Mouse (Mus musculus) hindbrain, embryonic 15.5 days (tissue): ENCODE data around the gene Eps15l1. TPM values are rescaled to one million over a fixed set of nuclear protein-coding genes. Genes with fewer than 3 reads are reported as not detected.

Source experiments
- ATAC-seq: fragments of 200-750 bp; cut with Nextera tagmentation; 2 replicates; pipeline ENCODE4 v1.8.0; 2017; ENCODE audit warnings: low read depth, moderate number of reproducible peaks, moderate TSS enrichment; ENCODE audit not compliant: low FRiP score
- H3K27ac ChIP-seq: fragments of 300-500 bp; sonication (generic); replicated peaks from 2 replicates; pipeline ENCODE4 v1.5.1; 2015; ENCODE audit warnings: mild to moderate bottlenecking, inconsistent platforms
- H3K27me3 ChIP-seq: fragments of 300-500 bp; sonication (generic); 2 replicates; pipeline ENCODE4 v1.6.1; 2015; ENCODE audit warnings: control low read depth, inconsistent platforms
- H3K36me3 ChIP-seq: fragments of 300-500 bp; sonication (generic); 2 replicates; pipeline ENCODE4 v1.6.1; 2015; ENCODE audit warnings: control low read depth, inconsistent platforms
- H3K4me1 ChIP-seq: fragments of 300-500 bp; sonication (generic); replicated peaks from 2 replicates; pipeline ENCODE4 v1.6.1; 2015; ENCODE audit warnings: control low read depth, inconsistent platforms
- H3K4me2 ChIP-seq: fragments of 300-500 bp; sonication (generic); 2 replicates; pipeline ENCODE4 v1.6.1; 2015; ENCODE audit warnings: moderate library complexity, mild to moderate bottlenecking, inconsistent platforms
- H3K4me3 ChIP-seq: fragments of 300-500 bp; sonication (generic); 2 replicates; pipeline ENCODE4 v1.5.1; 2015; ENCODE audit warnings: mild to moderate bottlenecking, inconsistent platforms
- H3K9ac ChIP-seq: fragments of 300-500 bp; sonication (generic); 2 replicates; pipeline ENCODE4 v1.6.1; 2015; ENCODE audit warnings: inconsistent platforms
- H3K9me3 ChIP-seq: fragments of 300-500 bp; sonication (generic); 2 replicates; pipeline ENCODE4 v1.6.1; 2016; ENCODE audit warnings: control low read depth, inconsistent platforms
- WGBS: fragments of 180-500 bp; shearing (Covaris S2); methylation state at CpG from one replicate; pipeline ENCODE4 v1.1.7; 2015; 5-methylcytosine and 5-hydroxymethylcytosine counted together
- polyA plus RNA-seq: library from polyadenylated mRNA; unstranded; fragments of >200 nt; fragmentation: Nextera tagmentation; extraction: Ambion mirVana; gene quantifications from 2 replicates; pipeline ENCODE4 v1.2.1, GENCODE M21; 2015

Gene Eps15l1
- polyA plus RNA-seq, 1 experiment from 2014 or later = 58.5 TPM

- H3K9me3 ChIP-seq = no peaks in the 10 kb centered on the region
- H3K4me3 ChIP-seq = no peak overlapping the region
Measured at GRCm38 (mm10) chr8:72363457-72363856, 57.8 kb downstream of the Eps15l1 start.

GRCm38 (mm10) chr8:72362754-72363153 lies 58.5 kb downstream of the Eps15l1 start:
- WGBS = 93% methylated on average over 4 of the region's 4 CpGs
- Histone ChIP-seq H3K4me1 (no peaks in the 10 kb centered on the region), H3K27ac (no peak overlapping the region), H3K4me2 (no peak overlapping the region), H3K9me3 (no peaks in the 10 kb centered on the region), H3K27me3 (no peaks in the 10 kb centered on the region), H3K36me3 (peaks cover 51% of the 10 kb centered on the region), H3K4me3 (no peak overlapping the region), H3K9ac (no peak overlapping the region)
- no peak for ATAC-seq

More at GRCm38 (mm10) chr8:72363457-72363856, 57.8 kb downstream of the Eps15l1 start:
- Histone ChIP-seq H3K4me2 (no peak overlapping the region), H3K36me3 (peaks cover 54% of the 10 kb centered on the region), H3K9ac (no peak overlapping the region), H3K4me1 (no peaks in the 10 kb centered on the region), H3K27ac (no peak overlapping the region), H3K27me3 (no peaks in the 10 kb centered on the region)
- ATAC-seq = no peak
- WGBS = 88% methylated on average over 7 of the region's 7 CpGs

- Histone ChIP-seq H3K4me3 (no peak overlapping the region), H3K27ac (no peak overlapping the region), H3K9me3 (no peaks in the 10 kb centered on the region), H3K9ac (no peak overlapping the region), H3K4me1 (no peaks in the 10 kb centered on the region), H3K36me3 (peaks cover 53% of the 10 kb centered on the region), H3K4me2 (no peak overlapping the region), H3K27me3 (no peaks in the 10 kb centered on the region)
- no peak for ATAC-seq
Measured at GRCm38 (mm10) chr8:72360162-72360561, 61.1 kb downstream of the Eps15l1 start.

GRCm38 (mm10) chr8:72356593-72356992 lies 64.7 kb downstream of the Eps15l1 start:
- Histone ChIP-seq H3K4me2 (no peak overlapping the region), H3K27ac (no peak overlapping the region), H3K9ac (no peak overlapping the region), H3K9me3 (no peaks in the 10 kb centered on the region), H3K36me3 (peaks cover 46% of the 10 kb centered on the region), H3K27me3 (no peaks in the 10 kb centered on the region), H3K4me1 (no peaks in the 10 kb centered on the region), H3K4me3 (no peak overlapping the region)
- no peak for ATAC-seq
- WGBS = 93% methylated on average over 3 of the region's 3 CpGs

GRCm38 (mm10) chr8:72354272-72354671 lies 67.0 kb downstream of the Eps15l1 start:
- no peak for ATAC-seq
- Histone ChIP-seq H3K9ac (no peak overlapping the region), H3K4me3 (no peak overlapping the region), H3K36me3 (peaks cover 39% of the 10 kb centered on the region), H3K9me3 (no peaks in the 10 kb centered on the region), H3K4me1 (no peaks in the 10 kb centered on the region), H3K4me2 (no peak overlapping the region), H3K27ac (no peak overlapping the region), H3K27me3 (no peaks in the 10 kb centered on the region)
- 85% methylated on average over 11 of the region's 11 CpGs for WGBS

- Histone ChIP-seq H3K27me3 (no peaks in the 10 kb centered on the region), H3K4me3 (no peak overlapping the region), H3K36me3 (peaks cover 35% of the 10 kb centered on the region), H3K4me1 (no peaks in the 10 kb centered on the region), H3K9me3 (no peaks in the 10 kb centered on the region), H3K9ac (no peak overlapping the region), H3K27ac (no peak overlapping the region), H3K4me2 (no peak overlapping the region)
- WGBS = 89% methylated on average over 7 of the region's 7 CpGs
- no peak for ATAC-seq
Measured at GRCm38 (mm10) chr8:72353700-72354045, 67.6 kb downstream of the Eps15l1 start.

- H3K4me3 ChIP-seq = no peak overlapping the region
- ATAC-seq = no peak
Measured at GRCm38 (mm10) chr8:72352951-72353699, 68.1 kb downstream of the Eps15l1 start.

GRCm38 (mm10) chr8:72351405-72352005 lies 69.8 kb downstream of the Eps15l1 start:
- 94% methylated on average over 7 of the region's 7 CpGs for WGBS
- H3K4me2 ChIP-seq = no peak overlapping the region
- H3K4me3 ChIP-seq = no peak overlapping the region
- H3K9ac ChIP-seq = no peak overlapping the region
- H3K4me1 ChIP-seq = no peaks in the 10 kb centered on the region
- H3K36me3 ChIP-seq = peaks cover 23% of the 10 kb centered on the region
- no peak for ATAC-seq
- H3K9me3 ChIP-seq = no peaks in the 10 kb centered on the region
- H3K27ac ChIP-seq = no peak overlapping the region
- H3K27me3 ChIP-seq = no peaks in the 10 kb centered on the region

More at GRCm38 (mm10) chr8:72352951-72353699, 68.1 kb downstream of the Eps15l1 start:
- no peak overlapping the region for H3K4me2 ChIP-seq
- no peak overlapping the region for H3K9ac ChIP-seq
- H3K9me3 ChIP-seq = no peaks in the 10 kb centered on the region
- 81% methylated on average over 8 of the region's 8 CpGs for WGBS
- no peaks in the 10 kb centered on the region for H3K4me1 ChIP-seq
- H3K27ac ChIP-seq = no peak overlapping the region
- no peaks in the 10 kb centered on the region for H3K27me3 ChIP-seq
- peaks cover 36% of the 10 kb centered on the region for H3K36me3 ChIP-seq

- H3K4me1 ChIP-seq = no peaks in the 10 kb centered on the region
- no peaks in the 10 kb centered on the region for H3K9me3 ChIP-seq
- 96% methylated on average over 8 of the region's 8 CpGs for WGBS
- no peak for ATAC-seq
- no peak overlapping the region for H3K9ac ChIP-seq
- H3K27ac ChIP-seq = no peak overlapping the region
- H3K27me3 ChIP-seq = no peaks in the 10 kb centered on the region
- no peak overlapping the region for H3K4me2 ChIP-seq
- H3K4me3 ChIP-seq = no peak overlapping the region
- H3K36me3 ChIP-seq = peaks cover 18% of the 10 kb centered on the region
Measured at GRCm38 (mm10) chr8:72350727-72351126, 70.5 kb downstream of the Eps15l1 start.

GRCm38 (mm10) chr8:72349838-72350237 lies 71.4 kb downstream of the Eps15l1 start:
- 90% methylated on average over 9 of the region's 9 CpGs for WGBS
- no peak for ATAC-seq
- Histone ChIP-seq H3K9me3 (no peaks in the 10 kb centered on the region), H3K27me3 (no peaks in the 10 kb centered on the region), H3K9ac (no peak overlapping the region), H3K27ac (no peak overlapping the region), H3K4me1 (no peaks in the 10 kb centered on the region), H3K4me3 (no peak overlapping the region), H3K36me3 (peaks cover 21% of the 10 kb centered on the region), H3K4me2 (no peak overlapping the region)

- H3K27me3 ChIP-seq = no peaks in the 10 kb centered on the region
- H3K4me1 ChIP-seq = no peaks in the 10 kb centered on the region
- no peaks in the 10 kb centered on the region for H3K9me3 ChIP-seq
- H3K36me3 ChIP-seq = peaks cover 24% of the 10 kb centered on the region
- no peak overlapping the region for H3K27ac ChIP-seq
- 90% methylated on average over 1 of the region's 1 CpGs for WGBS
- no peak overlapping the region for H3K4me2 ChIP-seq
- H3K4me3 ChIP-seq = no peak overlapping the region
- no peak overlapping the region for H3K9ac ChIP-seq
- ATAC-seq = no peak
Measured at GRCm38 (mm10) chr8:72348956-72349355, 72.3 kb downstream of the Eps15l1 start.

- Histone ChIP-seq H3K27me3 (no peaks in the 10 kb centered on the region), H3K4me2 (no peak overlapping the region), H3K9me3 (no peaks in the 10 kb centered on the region), H3K4me1 (no peaks in the 10 kb centered on the region), H3K36me3 (peaks cover 29% of the 10 kb centered on the region), H3K9ac (no peak overlapping the region), H3K4me3 (no peak overlapping the region), H3K27ac (no peak overlapping the region)
- WGBS = 94% methylated on average over 2 of the region's 2 CpGs
- ATAC-seq = no peak
Measured at GRCm38 (mm10) chr8:72348114-72348513, 73.1 kb downstream of the Eps15l1 start.
